In genomic region chr13:55733628-55734502, GRCm38 (mm10) we compare ENCODE assay signal across 15 mouse cellular contexts. TPM values are rescaled to one million over a fixed set of nuclear protein-coding genes. Genes with fewer than 3 reads are reported as not detected.
DNase-seq lines count a peak whose midpoint lies in the region; ATAC-seq lines count a peak whose summit lies in the region.
"Had no signal": no experiment of that assay in that cellular context is flagged by ENCODE, and none has a peak within 500 bp of the region (broad histone marks: within the 10 kb centered on the region; RNA-seq: fewer than 3 reads in every experiment).

No protein-coding gene starts in this region.

- no peak for ATAC-seq in midbrain, embryonic 11.5 days (ENCODE audit: low FRiP score)
- peak; percentile 87 for ATAC-seq in intestine, embryonic 15.5 days
- ATAC-seq in limb, embryonic 13.5 days (ENCODE audit: low FRiP score, low read depth), result no peak
- peak; percentile 87; the same call in 1 of the 2 replicates for ATAC-seq in stomach, embryonic 16.5 days (ENCODE audit: insufficient read depth, low FRiP score)
- ATAC-seq: forebrain, embryonic 13.5 days had no signal

- H3K27ac ChIP-seq in midbrain, embryonic 11.5 days (ENCODE audit: low read depth, low read length), result no peak overlapping the region
- H3K27ac ChIP-seq in midbrain, embryonic 10.5 days (replicated peaks), result no peak overlapping the region
- H3K27ac ChIP-seq in intestine, embryonic 15.5 days, result no peak overlapping the region
- H3K27ac ChIP-seq in limb, embryonic 13.5 days, result no peak overlapping the region
- peak overlapping the region; percentile 55 for H3K27ac ChIP-seq in stomach, embryonic 16.5 days (ENCODE audit: low read length)
- H3K27ac ChIP-seq: forebrain, embryonic 13.5 days; hindbrain, embryonic 14.5 days; liver, embryonic 13.5 days; neural tube, embryonic 12.5 days had no signal

- no peak overlapping the region for H3K4me3 ChIP-seq in midbrain, embryonic 11.5 days (ENCODE audit: low read depth, low read length)
- H3K4me3 ChIP-seq in midbrain, embryonic 10.5 days, result no peak overlapping the region
- H3K4me3 ChIP-seq in intestine, embryonic 15.5 days (replicated peaks), result no peak overlapping the region
- H3K4me3 ChIP-seq in limb, embryonic 13.5 days, result peak overlapping the region; percentile 0; the same call in 1 of the 2 replicates
- no peak overlapping the region for H3K4me3 ChIP-seq in stomach, embryonic 16.5 days (replicated peaks; ENCODE audit: low read length)
- H3K4me3 ChIP-seq: forebrain, embryonic 13.5 days; liver, embryonic 13.5 days; neural tube, embryonic 12.5 days had no signal

- WGBS in midbrain, embryonic 11.5 days, result 91% methylated on average over 22 of the region's 22 CpGs
- WGBS in midbrain, embryonic 10.5 days, result 89% methylated on average over 22 of the region's 22 CpGs
- 60% methylated on average over 22 of the region's 22 CpGs for WGBS in intestine, embryonic 15.5 days
- 31% methylated on average over 22 of the region's 22 CpGs for WGBS in limb, embryonic 13.5 days
- 66% methylated on average over 22 of the region's 22 CpGs for WGBS in stomach, embryonic 16.5 days

- no peaks in the 10 kb centered on the region for H3K36me3 ChIP-seq in midbrain, embryonic 11.5 days (ENCODE audit: control insufficient read depth, insufficient read depth, low read length)
- no peaks in the 10 kb centered on the region for H3K36me3 ChIP-seq in midbrain, embryonic 10.5 days
- no peaks in the 10 kb centered on the region for H3K36me3 ChIP-seq in intestine, embryonic 15.5 days
- H3K36me3 ChIP-seq in limb, embryonic 13.5 days, result no peaks in the 10 kb centered on the region
- H3K36me3 ChIP-seq in stomach, embryonic 16.5 days (ENCODE audit: control insufficient read depth, insufficient read depth, low read length), result no peaks in the 10 kb centered on the region
- H3K36me3 ChIP-seq: liver, embryonic 13.5 days; neural tube, embryonic 12.5 days had no signal

- H3K9ac ChIP-seq in midbrain, embryonic 11.5 days (ENCODE audit: low read length), result no peak overlapping the region
- no peak overlapping the region for H3K9ac ChIP-seq in intestine, embryonic 15.5 days
- 0 out of 2 replicates have a peak overlapping the region, but pooled peaks have one; percentile 13 for H3K9ac ChIP-seq in limb, embryonic 13.5 days
- peak overlapping the region; percentile 20 for H3K9ac ChIP-seq in stomach, embryonic 16.5 days (ENCODE audit: low read length)
- H3K9ac ChIP-seq: forebrain, embryonic 13.5 days; hindbrain, embryonic 14.5 days; liver, embryonic 13.5 days; neural tube, embryonic 12.5 days had no signal

- no peaks in the 10 kb centered on the region for H3K4me1 ChIP-seq in midbrain, embryonic 11.5 days (ENCODE audit: control insufficient read depth, insufficient read depth, low read length)
- H3K4me1 ChIP-seq in midbrain, embryonic 10.5 days, result no peaks in the 10 kb centered on the region
- H3K4me1 ChIP-seq in intestine, embryonic 15.5 days (replicated peaks), result no peaks in the 10 kb centered on the region
- peaks cover 15% of the 10 kb centered on the region for H3K4me1 ChIP-seq in limb, embryonic 13.5 days
- H3K4me1 ChIP-seq in stomach, embryonic 16.5 days (ENCODE audit: control insufficient read depth, insufficient read depth, low read length), result no peaks in the 10 kb centered on the region; the same call in 1 of the 2 replicates
- H3K4me1 ChIP-seq: forebrain, embryonic 13.5 days; neural tube, embryonic 12.5 days had no signal

- no peaks in the 10 kb centered on the region for H3K9me3 ChIP-seq in midbrain, embryonic 11.5 days (ENCODE audit: control insufficient read depth, low read length)
- H3K9me3 ChIP-seq in midbrain, embryonic 10.5 days (replicated peaks), result no peaks in the 10 kb centered on the region
- no peaks in the 10 kb centered on the region for H3K9me3 ChIP-seq in intestine, embryonic 15.5 days
- 0 out of 2 replicates have a peak, but pooled peaks cover 3% of the 10 kb centered on the region for H3K9me3 ChIP-seq in limb, embryonic 13.5 days
- H3K9me3 ChIP-seq in stomach, embryonic 16.5 days (replicated peaks; ENCODE audit: control insufficient read depth, low read length), result no peaks in the 10 kb centered on the region
- H3K9me3 ChIP-seq: forebrain, embryonic 13.5 days; G1E; liver, embryonic 13.5 days; neural tube, embryonic 12.5 days had no signal

- no peaks in the 10 kb centered on the region for H3K27me3 ChIP-seq in midbrain, embryonic 11.5 days (ENCODE audit: control insufficient read depth, insufficient read depth, low read length)
- no peaks in the 10 kb centered on the region for H3K27me3 ChIP-seq in midbrain, embryonic 10.5 days (ENCODE audit: low read depth, poor library complexity, severe bottlenecking)
- H3K27me3 ChIP-seq in intestine, embryonic 15.5 days (replicated peaks), result no peaks in the 10 kb centered on the region
- H3K27me3 ChIP-seq in limb, embryonic 13.5 days, result no peaks in the 10 kb centered on the region
- no peaks in the 10 kb centered on the region for H3K27me3 ChIP-seq in stomach, embryonic 16.5 days (ENCODE audit: control insufficient read depth, insufficient read depth, low read length)
- H3K27me3 ChIP-seq: forebrain, embryonic 13.5 days; liver, embryonic 13.5 days; neural tube, embryonic 12.5 days had no signal

- peak; percentile 62 for DNase-seq in midbrain, embryonic 11.5 days (ENCODE audit: low spot score, missing footprints)
- DNase-seq in midbrain, embryonic 10.5 days (ENCODE audit: low spot score), result no peak
- DNase-seq in layer of hippocampus, adult 9-10 months (ENCODE audit: low spot score), result no peak
- DNase-seq in natural killer cell, adult 2 months (ENCODE audit: low spot score in 2 of 2), result no peak
- DNase-seq: adrenal gland, adult 8-10 months; cerebellum, adult 2 months; kidney, adult 2 months; liver, embryonic 13.5 days had no signal

- no peak overlapping the region for H3K4me2 ChIP-seq in midbrain, embryonic 11.5 days
- H3K4me2 ChIP-seq in intestine, embryonic 15.5 days (replicated peaks), result no peak overlapping the region
- peak overlapping the region; percentile 38 for H3K4me2 ChIP-seq in limb, embryonic 13.5 days (replicated peaks)
- peak overlapping the region; percentile 43 for H3K4me2 ChIP-seq in stomach, embryonic 16.5 days (ENCODE audit: low read depth, low read length)
- H3K4me2 ChIP-seq: forebrain, embryonic 13.5 days; hindbrain, embryonic 14.5 days; liver, embryonic 13.5 days; neural tube, embryonic 12.5 days had no signal

RNA-seq across cellular contexts. Expression of gene Pcbd2, which starts 6.7 kb away (rescaled TPM):
- polyA plus RNA-seq in midbrain, embryonic 11.5 days (2014; fragmentation: Nextera tagmentation; extraction: Ambion mirVana), result 30.4 and 34.9 TPM in 2 replicates
- 33.8 and 34.8 TPM in 2 replicates for polyA plus RNA-seq in midbrain, embryonic 10.5 days (2016; fragmentation: Nextera tagmentation; extraction: Ambion mirVana)
- polyA plus RNA-seq in intestine, embryonic 15.5 days (2015; fragmentation: Nextera tagmentation; extraction: Ambion mirVana), result 68.6 and 71.8 TPM in 2 replicates
- 40.2 and 49.8 TPM in 2 replicates for polyA plus RNA-seq in limb, embryonic 13.5 days (2015; fragmentation: Nextera tagmentation; extraction: Ambion mirVana)
- 68.8 and 72.1 TPM in 2 replicates for polyA plus RNA-seq in stomach, embryonic 16.5 days (2015; fragmentation: Nextera tagmentation; extraction: Ambion mirVana)

RNA-seq across cellular contexts. Expression of gene Txndc15, which starts 19.4 kb away (rescaled TPM):
- polyA plus RNA-seq in midbrain, embryonic 11.5 days (2014; fragmentation: Nextera tagmentation; extraction: Ambion mirVana), result 91.4 and 101 TPM in 2 replicates
- 77.6 and 84.3 TPM in 2 replicates for polyA plus RNA-seq in midbrain, embryonic 10.5 days (2016; fragmentation: Nextera tagmentation; extraction: Ambion mirVana)
- polyA plus RNA-seq in intestine, embryonic 15.5 days (2015; fragmentation: Nextera tagmentation; extraction: Ambion mirVana), result 65.8 and 68.9 TPM in 2 replicates
- polyA plus RNA-seq in limb, embryonic 13.5 days (2015; fragmentation: Nextera tagmentation; extraction: Ambion mirVana), result 109 and 113 TPM in 2 replicates
- 76.6 and 80.1 TPM in 2 replicates for polyA plus RNA-seq in stomach, embryonic 16.5 days (2015; fragmentation: Nextera tagmentation; extraction: Ambion mirVana)

RNA-seq across cellular contexts. Expression of gene B230219D22Rik, which starts 40.9 kb away (rescaled TPM):
- polyA plus RNA-seq in midbrain, embryonic 11.5 days (2014; fragmentation: Nextera tagmentation; extraction: Ambion mirVana), result 66.0 and 72.3 TPM in 2 replicates
- 48.3 and 52.1 TPM in 2 replicates for polyA plus RNA-seq in midbrain, embryonic 10.5 days (2016; fragmentation: Nextera tagmentation; extraction: Ambion mirVana)
- polyA plus RNA-seq in intestine, embryonic 15.5 days (2015; fragmentation: Nextera tagmentation; extraction: Ambion mirVana), result 45.2 and 46.2 TPM in 2 replicates
- polyA plus RNA-seq in limb, embryonic 13.5 days (2015; fragmentation: Nextera tagmentation; extraction: Ambion mirVana), result 65.9 and 66.4 TPM in 2 replicates
- polyA plus RNA-seq in stomach, embryonic 16.5 days (2015; fragmentation: Nextera tagmentation; extraction: Ambion mirVana), result 47.6 and 50.5 TPM in 2 replicates

RNA-seq across cellular contexts. Expression of gene Catsper3, which starts 50.5 kb away (rescaled TPM):
- polyA plus RNA-seq in midbrain, embryonic 11.5 days (2014; fragmentation: Nextera tagmentation; extraction: Ambion mirVana), result not detected in 2 replicates
- not detected in 2 replicates for polyA plus RNA-seq in midbrain, embryonic 10.5 days (2016; fragmentation: Nextera tagmentation; extraction: Ambion mirVana)
- polyA plus RNA-seq in intestine, embryonic 15.5 days (2015; fragmentation: Nextera tagmentation; extraction: Ambion mirVana), result not detected in 2 replicates
- polyA plus RNA-seq in limb, embryonic 13.5 days (2015; fragmentation: Nextera tagmentation; extraction: Ambion mirVana), result 0.14 TPM in 1 of 2 replicates, not detected in the other
- polyA plus RNA-seq in stomach, embryonic 16.5 days (2015; fragmentation: Nextera tagmentation; extraction: Ambion mirVana), result 0.10 TPM in 1 of 2 replicates, not detected in the other
- polyA plus RNA-seq: G1E; hindbrain, embryonic 14.5 days; liver, embryonic 13.5 days; neural tube, embryonic 12.5 days had no signal

Comparison
In these comparisons a context has a peak if more than half of its experiments do, and no peak if none do; other contexts are left out.
1. ATAC-seq: peak in intestine, embryonic 15.5 days (single experiment) and stomach, embryonic 16.5 days (single experiment); none in midbrain, embryonic 11.5 days (single experiment) and limb, embryonic 13.5 days (single experiment).
2. H3K4me2 ChIP-seq: peak in limb, embryonic 13.5 days (single experiment) and stomach, embryonic 16.5 days (single experiment); none in midbrain, embryonic 11.5 days (single experiment) and intestine, embryonic 15.5 days (single experiment).
3. H3K9ac ChIP-seq: peak in limb, embryonic 13.5 days (single experiment) and stomach, embryonic 16.5 days (single experiment); none in midbrain, embryonic 11.5 days (single experiment) and intestine, embryonic 15.5 days (single experiment).